Mouse (Mus musculus) liver, embryonic 14.5 days (tissue): ENCODE measurements around the gene Casp7.

Experiments
- CTCF ChIP-seq: IDR thresholded peaks from 2 replicates; pipeline ENCODE4 v1.5.1; 2016; ENCODE audit warnings: antibody characterized with exemption, low read depth, control low read depth
- EP300 ChIP-seq: IDR thresholded peaks from 2 replicates; pipeline ENCODE4 v1.6.1; 2016; ENCODE audit warnings: antibody characterized with exemption, low read depth

DNA sequence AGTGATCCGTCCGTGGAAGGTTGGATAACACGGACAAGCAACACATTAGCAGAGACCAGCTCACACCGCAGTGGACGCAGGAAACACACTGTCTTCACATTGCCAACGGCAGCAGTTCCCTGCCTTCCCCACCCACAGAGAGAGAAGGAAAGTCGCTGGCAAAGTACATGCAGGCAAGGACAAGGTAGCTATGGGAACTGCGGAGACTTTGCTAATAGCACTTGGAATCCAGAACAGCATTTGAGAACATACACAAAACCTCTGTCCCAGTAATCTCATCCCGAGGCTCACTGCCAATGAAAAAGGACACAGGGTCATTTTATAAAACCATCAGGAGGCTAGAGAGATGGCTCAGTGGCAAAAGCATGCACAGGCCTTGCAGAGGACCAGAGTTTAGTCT lies 30.3 kb upstream of the Casp7 start:
- TF ChIP-seq EP300 (no peak), CTCF (no peak)
